Mouse (Mus musculus): ENCODE measurements around the gene Vstm2l. TPM values are rescaled to one million over a fixed set of nuclear protein-coding genes. Genes with fewer than 3 reads are reported as not detected.
A peak's percentile ranks its signal among the peaks of the same experiment; 100 is the strongest.

Gene Vstm2l
- total RNA-seq, 2 experiments from 2014 or later, result 126 to 132 TPM

- no peak for DNase-seq (ENCODE audit: low spot score in 2 of 2)
These were observed 13.4 kb downstream of the Vstm2l start for GRCm38 (mm10) chr2:157927815-157928214.

- DNase-seq (ENCODE audit: low spot score in 2 of 2), result no peak
These were observed 18.2 kb downstream of the Vstm2l start for GRCm38 (mm10) chr2:157932655-157933054.

- DNase-seq (ENCODE audit: low spot score in 2 of 2), result no peak
These were observed 21.2 kb downstream of the Vstm2l start for GRCm38 (mm10) chr2:157935444-157936171.

GRCm38 (mm10) chr2:157936676-157937075, 22.2 kb downstream of the Vstm2l start:
- no peak for DNase-seq (ENCODE audit: low spot score in 2 of 2)

- no peak for DNase-seq (ENCODE audit: low spot score in 2 of 2)
These were observed 26.2 kb downstream of the Vstm2l start for GRCm38 (mm10) chr2:157940586-157941185.

- DNase-seq (ENCODE audit: low spot score in 2 of 2), result peak; percentile 79 to 92
These were observed 29.2 kb downstream of the Vstm2l start for GRCm38 (mm10) chr2:157943514-157944155.

- no peak for DNase-seq (ENCODE audit: low spot score in 2 of 2)
These were observed 29.9 kb downstream of the Vstm2l start for GRCm38 (mm10) chr2:157944156-157944893.

GRCm38 (mm10) chr2:157953978-157954377, 39.5 kb downstream of the Vstm2l start:
- peak; percentile 45 to 55 for DNase-seq (ENCODE audit: low spot score in 2 of 2)

GRCm38 (mm10) chr2:157957707-157958108, 43.3 kb downstream of the Vstm2l start:
- DNase-seq (ENCODE audit: low spot score in 2 of 2), result no peak

- DNase-seq (ENCODE audit: low spot score in 2 of 2), result no peak
These were observed 53.4 kb downstream of the Vstm2l start for GRCm38 (mm10) chr2:157967856-157968255.

- no peak for DNase-seq (ENCODE audit: low spot score in 2 of 2)
These were observed 55.7 kb downstream of the Vstm2l start for GRCm38 (mm10) chr2:157970124-157970523.

GRCm38 (mm10) chr2:157970669-157971068, 56.2 kb downstream of the Vstm2l start:
- DNase-seq (ENCODE audit: low spot score in 2 of 2), result no peak

- DNase-seq (ENCODE audit: low spot score in 2 of 2), result no peak
These were observed 60.4 kb downstream of the Vstm2l start for GRCm38 (mm10) chr2:157974604-157975501.

- DNase-seq (ENCODE audit: low spot score in 2 of 2), result no peak
These were observed 61.1 kb downstream of the Vstm2l start for GRCm38 (mm10) chr2:157975595-157975994.

GRCm38 (mm10) chr2:157979241-157979640, 64.8 kb downstream of the Vstm2l start:
- no peak for DNase-seq (ENCODE audit: low spot score in 2 of 2)

- DNase-seq (ENCODE audit: low spot score in 2 of 2), result no peak
These were observed 68.3 kb downstream of the Vstm2l start for GRCm38 (mm10) chr2:157982727-157983126.

GRCm38 (mm10) chr2:157983276-157983675, 68.8 kb downstream of the Vstm2l start:
- no peak for DNase-seq (ENCODE audit: low spot score in 2 of 2)

GRCm38 (mm10) chr2:157985611-157986010, 71.2 kb downstream of the Vstm2l start:
- DNase-seq (ENCODE audit: low spot score in 2 of 2), result no peak

- DNase-seq (ENCODE audit: low spot score in 2 of 2), result peak in 1 of 2 experiments; percentile 36
These were observed 71.8 kb downstream of the Vstm2l start for GRCm38 (mm10) chr2:157986235-157986634.

GRCm38 (mm10) chr2:157988416-157989190, 74.2 kb downstream of the Vstm2l start:
- peak in 1 of 2 experiments; percentile 30 for DNase-seq (ENCODE audit: low spot score in 2 of 2)
